Mouse (Mus musculus): ENCODE data around the gene Zbtb9. TPM values are rescaled to one million over a fixed set of nuclear protein-coding genes. Genes with fewer than 3 reads are reported as not detected.
A peak's percentile ranks its signal among the peaks of the same experiment; 100 is the strongest.

Zbtb9 gene
- polyA plus RNA-seq, 1 experiment from 2014 or later = 16.5 TPM

- Histone ChIP-seq H3K27ac (peak within 1 kb of the TSS; percentile 96), H3K9me3 (no peaks in the 10 kb centered on the region), H3K4me3 (peak within 1 kb of the TSS; percentile 61), H3K4me1 (replicated peaks) (peaks cover 69% of the 10 kb centered on the region), H3K36me3 (peaks cover 36% of the 10 kb centered on the region), H3K27me3 (ENCODE audit: insufficient read depth, poor library complexity, severe bottlenecking) (no peaks in the 10 kb centered on the region)
- under 1% methylated on average over 69 of the region's 70 CpGs for WGBS
- DNase-seq (ENCODE audit: low spot score) = peak; percentile 100
Measured at GRCm38 (mm10) chr17:26939178-26939972, 33.6 kb upstream of the Zbtb9 start, which contains the start of gene Cuta. TSS of gene Cuta (minus strand) at chr17:26939569.

GRCm38 (mm10) chr17:26939973-26940300, 33.0 kb upstream of the Zbtb9 start:
- no peaks in the 10 kb centered on the region for H3K27me3 ChIP-seq (ENCODE audit: insufficient read depth, poor library complexity, severe bottlenecking)
- peak overlapping the region; percentile 61 for H3K4me3 ChIP-seq
- no peaks in the 10 kb centered on the region for H3K9me3 ChIP-seq
- peak overlapping the region; percentile 96 for H3K27ac ChIP-seq
- no peak for DNase-seq (ENCODE audit: low spot score)
- 3% methylated on average over 3 of the region's 3 CpGs for WGBS
- H3K4me1 ChIP-seq (replicated peaks) = peaks cover 74% of the 10 kb centered on the region
- H3K36me3 ChIP-seq = peaks cover 36% of the 10 kb centered on the region

- DNase-seq (ENCODE audit: low spot score) = peak; percentile 54
- Histone ChIP-seq H3K9me3 (no peaks in the 10 kb centered on the region), H3K4me1 (replicated peaks) (peaks cover 87% of the 10 kb centered on the region), H3K27ac (peak within 1 kb of the TSS; percentile 96), H3K27me3 (ENCODE audit: insufficient read depth, poor library complexity, severe bottlenecking) (no peaks in the 10 kb centered on the region), H3K4me3 (peak within 1 kb of the TSS; percentile 61), H3K36me3 (peaks cover 28% of the 10 kb centered on the region)
- 2% methylated on average over 22 of the region's 24 CpGs for WGBS
Measured at GRCm38 (mm10) chr17:26941031-26941789, 31.8 kb upstream of the Zbtb9 start, which contains the start of gene Syngap1. TSS of gene Syngap1 (plus strand) at chr17:26941253.

GRCm38 (mm10) chr17:26941841-26942570, 31.0 kb upstream of the Zbtb9 start:
- H3K4me1 ChIP-seq (replicated peaks) = peaks cover 88% of the 10 kb centered on the region
- no peaks in the 10 kb centered on the region for H3K27me3 ChIP-seq (ENCODE audit: insufficient read depth, poor library complexity, severe bottlenecking)
- peak overlapping the region; percentile 61 for H3K4me3 ChIP-seq
- WGBS = 9% methylated on average over 4 of the region's 4 CpGs
- H3K36me3 ChIP-seq = peaks cover 20% of the 10 kb centered on the region
- peak overlapping the region; percentile 96 for H3K27ac ChIP-seq
- no peaks in the 10 kb centered on the region for H3K9me3 ChIP-seq
- no peak for DNase-seq (ENCODE audit: low spot score)

- no peak for DNase-seq (ENCODE audit: low spot score)
- H3K27me3 ChIP-seq (ENCODE audit: insufficient read depth, poor library complexity, severe bottlenecking) = 0 out of 2 replicates have a peak, but pooled peaks cover 5% of the 10 kb centered on the region
- H3K36me3 ChIP-seq = peaks cover 13% of the 10 kb centered on the region; the same call in 1 of the 2 replicates
- H3K9me3 ChIP-seq = no peaks in the 10 kb centered on the region
- H3K4me3 ChIP-seq = peak overlapping the region; percentile 56
- 23% methylated on average over 13 of the region's 13 CpGs for WGBS
- peak overlapping the region; percentile 87 for H3K27ac ChIP-seq
- H3K4me1 ChIP-seq (replicated peaks) = peaks cover 93% of the 10 kb centered on the region
Measured at GRCm38 (mm10) chr17:26945824-26946495, 27.0 kb upstream of the Zbtb9 start.

- WGBS = under 1% methylated on average over 37 of the region's 37 CpGs
- DNase-seq (ENCODE audit: low spot score) = peak; percentile 72
- Histone ChIP-seq H3K27me3 (ENCODE audit: insufficient read depth, poor library complexity, severe bottlenecking) (0 out of 2 replicates have a peak, but pooled peaks cover 5% of the 10 kb centered on the region), H3K27ac (peak overlapping the region; percentile 87), H3K36me3 (peaks cover 13% of the 10 kb centered on the region; the same call in 1 of the 2 replicates), H3K4me1 (replicated peaks) (peaks cover 93% of the 10 kb centered on the region), H3K4me3 (peak overlapping the region; percentile 56), H3K9me3 (no peaks in the 10 kb centered on the region)
Measured at GRCm38 (mm10) chr17:26946567-26946966, 26.4 kb upstream of the Zbtb9 start.

GRCm38 (mm10) chr17:26947231-26948100, 25.5 kb upstream of the Zbtb9 start:
- Histone ChIP-seq H3K4me3 (peak overlapping the region; percentile 56), H3K27ac (peak overlapping the region; percentile 87), H3K36me3 (peaks cover 13% of the 10 kb centered on the region; the same call in 1 of the 2 replicates), H3K4me1 (replicated peaks) (peaks cover 93% of the 10 kb centered on the region), H3K27me3 (ENCODE audit: insufficient read depth, poor library complexity, severe bottlenecking) (0 out of 2 replicates have a peak, but pooled peaks cover 8% of the 10 kb centered on the region), H3K9me3 (no peaks in the 10 kb centered on the region)
- 27% methylated on average over 12 of the region's 12 CpGs for WGBS
- DNase-seq (ENCODE audit: low spot score) = no peak

GRCm38 (mm10) chr17:26948316-26949050, 24.5 kb upstream of the Zbtb9 start:
- H3K4me1 ChIP-seq (replicated peaks) = peaks cover 97% of the 10 kb centered on the region
- peaks cover 18% of the 10 kb centered on the region for H3K27me3 ChIP-seq (ENCODE audit: insufficient read depth, poor library complexity, severe bottlenecking)
- peak; percentile 71 for DNase-seq (ENCODE audit: low spot score)
- WGBS = under 1% methylated on average over 54 of the region's 87 CpGs
- H3K27ac ChIP-seq = peak overlapping the region; percentile 93
- peak overlapping the region; percentile 75 for H3K4me3 ChIP-seq
- peaks cover 15% of the 10 kb centered on the region; the same call in 1 of the 2 replicates for H3K36me3 ChIP-seq
- no peaks in the 10 kb centered on the region for H3K9me3 ChIP-seq

- H3K4me3 ChIP-seq = peak overlapping the region; percentile 75
- peaks cover 23% of the 10 kb centered on the region for H3K27me3 ChIP-seq (ENCODE audit: insufficient read depth, poor library complexity, severe bottlenecking)
- H3K9me3 ChIP-seq = no peaks in the 10 kb centered on the region
- peaks cover 19% of the 10 kb centered on the region; the same call in 1 of the 2 replicates for H3K36me3 ChIP-seq
- DNase-seq (ENCODE audit: low spot score) = peak; percentile 49
- WGBS = 7% methylated on average over 13 of the region's 14 CpGs
- H3K4me1 ChIP-seq (replicated peaks) = peaks cover 98% of the 10 kb centered on the region
- H3K27ac ChIP-seq = peak overlapping the region; percentile 93
Measured at GRCm38 (mm10) chr17:26949051-26949577, 23.9 kb upstream of the Zbtb9 start.

GRCm38 (mm10) chr17:26949866-26950265, 23.1 kb upstream of the Zbtb9 start:
- H3K9me3 ChIP-seq = no peaks in the 10 kb centered on the region
- peaks cover 23% of the 10 kb centered on the region for H3K27me3 ChIP-seq (ENCODE audit: insufficient read depth, poor library complexity, severe bottlenecking)
- H3K4me1 ChIP-seq (replicated peaks) = peaks cover 95% of the 10 kb centered on the region
- DNase-seq (ENCODE audit: low spot score) = no peak
- peak overlapping the region; percentile 75 for H3K4me3 ChIP-seq
- peak overlapping the region; percentile 93 for H3K27ac ChIP-seq
- WGBS = 33% methylated on average over 5 of the region's 5 CpGs
- H3K36me3 ChIP-seq = peaks cover 17% of the 10 kb centered on the region

All from hindbrain, embryonic 10.5 days (tissue).